ENCODE assay signal across 25 mouse cellular contexts in genomic region chr4:148011332-148011731, GRCm38 (mm10). TPM values are rescaled to one million over a fixed set of nuclear protein-coding genes. Genes with fewer than 3 reads are reported as not detected.
DNase-seq lines count a peak whose midpoint lies in the region; ATAC-seq and TF ChIP-seq lines count a peak whose summit lies in the region.
"Had no signal": no experiment of that assay in that cellular context is flagged by ENCODE, and none has a peak within 500 bp of the region (broad histone marks: within the 10 kb centered on the region; RNA-seq: fewer than 3 reads in every experiment).

No protein-coding gene starts in this region.

- TF ChIP-seq POLR2A in CH12.LX (IDR thresholded peaks at IDR 0.05; ENCODE audit: low read depth, low read length), result no peak

- no peak overlapping the region for H3K4me2 ChIP-seq in midbrain, embryonic 11.5 days
- no peak overlapping the region for H3K4me2 ChIP-seq in midbrain, embryonic 13.5 days (replicated peaks)
- H3K4me2 ChIP-seq in CH12.LX (ENCODE audit: insufficient read depth, low read depth, poor library complexity, severe bottlenecking), result no peak overlapping the region

- no peak for TF ChIP-seq RAD21 in CH12.LX (IDR thresholded peaks at IDR 0.05; ENCODE audit: low read depth, low read length)

- H3K9me3 ChIP-seq in midbrain, embryonic 11.5 days (ENCODE audit: control insufficient read depth, low read length), result no peaks in the 10 kb centered on the region
- H3K9me3 ChIP-seq in midbrain, embryonic 13.5 days, result no peaks in the 10 kb centered on the region
- H3K9me3 ChIP-seq in CH12.LX (replicated peaks; ENCODE audit: low read length), result no peaks in the 10 kb centered on the region
- H3K9me3 ChIP-seq: G1E had no signal

- no peak for TF ChIP-seq EP300 in CH12.LX (IDR thresholded peaks at IDR 0.05; ENCODE audit: low read length)

- ATAC-seq in midbrain, embryonic 11.5 days (ENCODE audit: low FRiP score), result no peak
- ATAC-seq in midbrain, embryonic 13.5 days, result no peak
- ATAC-seq: activated CD4-positive, CD25-positive, alpha-beta regulatory T cell, adult 4 months; CD4-positive, CD25-positive, alpha-beta regulatory T cell, adult 4 months; Patski had no signal

- H3K4me1 ChIP-seq in midbrain, embryonic 11.5 days (ENCODE audit: control insufficient read depth, insufficient read depth, low read length), result no peaks in the 10 kb centered on the region
- no peaks in the 10 kb centered on the region for H3K4me1 ChIP-seq in midbrain, embryonic 13.5 days (replicated peaks)
- H3K4me1 ChIP-seq in CH12.LX (ENCODE audit: control insufficient read depth in 1 of 2, insufficient read depth in 2 of 2), result no peaks in the 10 kb centered on the region

- H3K27ac ChIP-seq in midbrain, embryonic 11.5 days (ENCODE audit: low read depth, low read length), result no peak overlapping the region
- H3K27ac ChIP-seq in midbrain, embryonic 13.5 days, result no peak overlapping the region
- H3K27ac ChIP-seq in CH12.LX (ENCODE audit: insufficient read depth, low read depth), result no peak overlapping the region

- 87% methylated on average over 3 of the region's 3 CpGs for WGBS in midbrain, embryonic 11.5 days
- WGBS in midbrain, embryonic 13.5 days, result 74% methylated on average over 3 of the region's 3 CpGs

- no peak overlapping the region for H3K4me3 ChIP-seq in midbrain, embryonic 11.5 days (ENCODE audit: low read depth, low read length)
- no peak overlapping the region for H3K4me3 ChIP-seq in midbrain, embryonic 13.5 days (replicated peaks)
- no peak overlapping the region for H3K4me3 ChIP-seq in CH12.LX (replicated peaks in 1 of 3; ENCODE audit: low read depth in 2 of 3, low read length in 2 of 3, poor library complexity in 1 of 3)

- no peaks in the 10 kb centered on the region for H3K27me3 ChIP-seq in midbrain, embryonic 11.5 days (ENCODE audit: control insufficient read depth, insufficient read depth, low read length)
- no peaks in the 10 kb centered on the region for H3K27me3 ChIP-seq in midbrain, embryonic 13.5 days
- no peaks in the 10 kb centered on the region for H3K27me3 ChIP-seq in CH12.LX (replicated peaks)
- H3K27me3 ChIP-seq: Patski had no signal

- no peaks in the 10 kb centered on the region for H3K79me2 ChIP-seq in CH12.LX (replicated peaks; ENCODE audit: control insufficient read depth, extremely low read depth, insufficient read depth, poor library complexity, severe bottlenecking)

- peak; percentile 69 for DNase-seq in midbrain, embryonic 11.5 days (ENCODE audit: low spot score, missing footprints)
- DNase-seq in CH12.LX (ENCODE audit: extremely low read depth), result no peak
- no peak for DNase-seq in adrenal gland, adult 18-20 months (ENCODE audit: low spot score in 2 of 2)
- DNase-seq: adrenal gland, adult 2 months; adrenal gland, adult 8-10 months; adrenal gland, postnatal 10 days; adrenal gland, postnatal 14 days; adrenal gland, postnatal 25 days; adrenal gland, postnatal 36 days; B cell, adult 2 months; cerebellum, adult 11 months; cerebellum, adult 11-12 months; cerebellum, adult 18-20 months; cerebellum, adult 2 months; cerebellum, adult 8-10 months had no signal

- no peak overlapping the region for H3K9ac ChIP-seq in midbrain, embryonic 11.5 days (ENCODE audit: low read length)
- H3K9ac ChIP-seq in midbrain, embryonic 13.5 days (replicated peaks), result no peak overlapping the region
- no peak overlapping the region for H3K9ac ChIP-seq in CH12.LX (ENCODE audit: insufficient read depth, low read depth)

- dilution Hi-C loops in CH12.LX (cut with MboI; ENCODE audit: extremely low pct_ligation_motif_present, extremely low pct_unique_long_range_greater_than_20kb, low sequenced_read_pairs), result no loop called here

- H3K36me3 ChIP-seq in midbrain, embryonic 11.5 days (ENCODE audit: control insufficient read depth, insufficient read depth, low read length), result peaks cover 76% of the 10 kb centered on the region
- peaks cover 100% of the 10 kb centered on the region for H3K36me3 ChIP-seq in midbrain, embryonic 13.5 days
- peaks cover 92 to 100% of the 10 kb centered on the region in 2 experiments for H3K36me3 ChIP-seq in CH12.LX (replicated peaks in 1 of 2; ENCODE audit: control insufficient read depth in 1 of 2, insufficient read depth in 1 of 2, low read length in 1 of 2)

- no peak for TF ChIP-seq CTCF in CH12.LX (conservative IDR thresholded peaks at IDR 0.05 in 1 of 2, IDR thresholded peaks at IDR 0.05 in 1 of 2; ENCODE audit: low read depth in 2 of 2, low read length in 2 of 2)

- in situ Hi-C loops in CH12.LX (cut with MboI; ENCODE audit: low pct_ligation_motif_present, low pct_unique_long_range_greater_than_20kb, low sequenced_read_pairs), result no loop called here

TF ChIP-seq in CH12.LX, 34 proteins besides CTCF, POLR2A, EP300 and RAD21:
- no peak for TF ChIP-seq CHD1 (IDR thresholded peaks at IDR 0.05; ENCODE audit: low read depth, low read length)
- peak; percentile 65 for TF ChIP-seq BHLHE40 (IDR thresholded peaks at IDR 0.05; ENCODE audit: low read depth, low read length)
TF ChIP-seq in CH12.LX: peak in this region for 1.

RNA-seq across cellular contexts. Expression of gene Nppa, which starts 10.8 kb away (rescaled TPM):
- polyA plus RNA-seq in midbrain, embryonic 11.5 days (2014; fragmentation: Nextera tagmentation; extraction: Ambion mirVana), result 0.51 and 0.68 TPM in 2 replicates
- polyA plus RNA-seq in midbrain, embryonic 13.5 days (2015; fragmentation: Nextera tagmentation; extraction: Ambion mirVana), result 2.5 and 3.4 TPM in 2 replicates
- not detected in 2 replicates for total RNA-seq in CH12.LX (2012; rRNA removed)
- total RNA-seq in CH12.LX (2014; rRNA removed), result not detected in 2 replicates
- polyA plus RNA-seq in CH12.LX (2012; ENCODE audit: insufficient read length, low read depth), result not detected in 2 replicates
- total RNA-seq in adrenal gland, adult 18-20 months (2021), result not detected
- total RNA-seq: adrenal gland, adult 2 months; adrenal gland, adult 8-10 months; adrenal gland, postnatal 10 days; adrenal gland, postnatal 14 days; adrenal gland, postnatal 25 days; adrenal gland, postnatal 36 days; adrenal gland, postnatal 4 days; ES-E14; G1E; MEL had no signal
- polyA plus RNA-seq: activated CD4-positive, CD25-positive, alpha-beta regulatory T cell, adult 4 months; adrenal gland, adult 2 months; C2C12; CD4-positive, CD25-positive, alpha-beta regulatory T cell, adult 4 months; cerebellum, adult 2 months; G1E had no signal

RNA-seq across cellular contexts. Expression of gene Nppb, which starts 25.7 kb away (rescaled TPM):
- polyA plus RNA-seq in midbrain, embryonic 11.5 days (2014; fragmentation: Nextera tagmentation; extraction: Ambion mirVana), result 0.23 and 0.29 TPM in 2 replicates
- 0.36 TPM in 1 of 2 replicates, not detected in the other for polyA plus RNA-seq in midbrain, embryonic 13.5 days (2015; fragmentation: Nextera tagmentation; extraction: Ambion mirVana)
- not detected in 2 replicates for total RNA-seq in CH12.LX (2012; rRNA removed)
- total RNA-seq in CH12.LX (2014; rRNA removed), result not detected in 2 replicates
- not detected in 2 replicates for polyA plus RNA-seq in CH12.LX (2012; ENCODE audit: insufficient read length, low read depth)
- under 1 TPM in 1 of 2 experiments, not detected in 1; 0.42 TPM for total RNA-seq in adrenal gland, adult 18-20 months (2021)
- total RNA-seq: adrenal gland, postnatal 10 days; adrenal gland, postnatal 14 days; adrenal gland, postnatal 25 days; G1E; MEL had no signal
- polyA plus RNA-seq: activated CD4-positive, CD25-positive, alpha-beta regulatory T cell, adult 4 months; adrenal gland, adult 2 months; brain, embryonic 14.5 days; CD4-positive, CD25-positive, alpha-beta regulatory T cell, adult 4 months; G1E had no signal

RNA-seq across cellular contexts. Expression of gene Clcn6, which starts 27.3 kb away (rescaled TPM):
- 19.2 and 20.2 TPM in 2 replicates for polyA plus RNA-seq in midbrain, embryonic 11.5 days (2014; fragmentation: Nextera tagmentation; extraction: Ambion mirVana)
- 33.9 and 35.3 TPM in 2 replicates for polyA plus RNA-seq in midbrain, embryonic 13.5 days (2015; fragmentation: Nextera tagmentation; extraction: Ambion mirVana)
- total RNA-seq in CH12.LX (2012; rRNA removed) (5.5 and 5.7 TPM in 2 replicates), CH12.LX (2014; rRNA removed) (3.7 and 4.8 TPM in 2 replicates)
- 9.2 and 10.6 TPM in 2 replicates for polyA plus RNA-seq in CH12.LX (2012; ENCODE audit: insufficient read length, low read depth)
- 10 to 100 TPM; 11.2 to 13.8 TPM for total RNA-seq in adrenal gland, adult 18-20 months (2021)

RNA-seq across cellular contexts. Expression of gene Mthfr, which starts 27.5 kb away (rescaled TPM):
- 17.8 and 18.9 TPM in 2 replicates for polyA plus RNA-seq in midbrain, embryonic 11.5 days (2014; fragmentation: Nextera tagmentation; extraction: Ambion mirVana)
- polyA plus RNA-seq in midbrain, embryonic 13.5 days (2015; fragmentation: Nextera tagmentation; extraction: Ambion mirVana), result 26.6 and 28.4 TPM in 2 replicates
- total RNA-seq in CH12.LX (2012; rRNA removed) (14.4 and 17.0 TPM in 2 replicates), CH12.LX (2014; rRNA removed) (15.3 and 16.1 TPM in 2 replicates)
- 15.4 and 16.3 TPM in 2 replicates for polyA plus RNA-seq in CH12.LX (2012; ENCODE audit: insufficient read length, low read depth)
- total RNA-seq in adrenal gland, adult 18-20 months (2021), result 10 to 100 TPM; 33.8 to 37.7 TPM
